ENCODE assay signal across 8 mouse cellular contexts in the genomic region with DNA sequence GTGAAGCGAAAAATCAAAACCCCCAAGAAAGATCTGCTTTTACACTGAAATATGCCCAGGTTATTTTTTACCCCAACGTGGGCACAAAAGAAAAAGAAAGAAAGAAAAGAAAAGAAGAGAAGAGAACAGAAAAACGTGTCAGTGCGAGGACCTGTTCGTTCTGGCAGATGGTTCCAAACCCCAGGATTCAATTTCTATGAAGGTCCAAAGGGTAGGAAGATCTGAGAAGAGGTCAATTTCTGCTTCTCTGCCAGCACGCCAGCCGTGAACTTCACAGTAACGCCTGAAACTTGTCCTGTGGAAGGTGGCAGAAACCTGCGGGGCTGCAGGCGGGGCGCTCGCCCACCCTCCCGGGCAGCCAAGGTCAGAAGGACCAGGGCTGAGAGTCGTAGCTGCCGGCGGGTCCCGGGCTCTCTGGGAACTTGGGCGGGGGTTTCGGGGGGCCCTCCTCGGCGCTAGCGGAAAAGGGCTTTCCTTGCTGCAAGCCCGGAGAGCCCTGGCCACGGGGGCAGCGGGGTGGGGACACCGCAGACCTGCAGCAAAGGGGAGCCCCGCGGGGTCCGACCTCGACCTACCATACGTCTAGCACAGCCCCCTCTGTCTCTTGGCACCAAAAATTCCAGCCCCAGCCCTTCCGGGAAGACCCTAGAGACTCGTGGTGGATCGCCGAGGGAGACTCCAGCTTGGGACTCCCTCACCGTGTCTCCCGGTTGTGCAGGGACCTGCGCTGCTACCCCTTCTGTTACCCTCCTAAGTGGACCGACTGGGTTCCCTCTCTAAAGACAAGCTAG. TPM values are rescaled to one million over a fixed set of nuclear protein-coding genes. Genes with fewer than 3 reads are reported as not detected.
DNase-seq lines count a peak whose midpoint lies in the region; ATAC-seq and TF ChIP-seq lines count a peak whose summit lies in the region.

No protein-coding gene starts in this region.

- no peak for TF ChIP-seq CTCF in G1E (IDR thresholded peaks at IDR 0.05; ENCODE audit: low read depth, low read length)
- TF ChIP-seq CTCF in hindbrain, postnatal 0 days (IDR thresholded peaks at IDR 0.05; ENCODE audit: low read depth), result no peak

- peaks cover 5% of the 10 kb centered on the region for H3K4me1 ChIP-seq in G1E (ENCODE audit: insufficient read depth, low read depth, low read length)
- no peaks in the 10 kb centered on the region for H3K4me1 ChIP-seq in embryonic facial prominence, embryonic 11.5 days (ENCODE audit: control insufficient read depth, insufficient read depth, low read length)
- no peaks in the 10 kb centered on the region for H3K4me1 ChIP-seq in hindbrain, postnatal 0 days (ENCODE audit: insufficient read depth, low read length)
- no peaks in the 10 kb centered on the region for H3K4me1 ChIP-seq in liver, embryonic 12.5 days
- H3K4me1 ChIP-seq in neural tube, embryonic 15.5 days, result no peaks in the 10 kb centered on the region

- ATAC-seq in G1E (ENCODE audit: extremely low read depth, insufficient number of reproducible peaks, low FRiP score, poor library complexity, severe bottlenecking), result no peak
- peak; percentile 77 for ATAC-seq in embryonic facial prominence, embryonic 11.5 days (replicated peaks; ENCODE audit: insufficient number of reproducible peaks, low FRiP score, low TSS enrichment, low read depth)
- no peak for ATAC-seq in hindbrain, postnatal 0 days
- peak; percentile 56 for ATAC-seq in liver, embryonic 12.5 days
- ATAC-seq in neural tube, embryonic 15.5 days (ENCODE audit: low FRiP score), result peak; percentile 63; the same call in 1 of the 2 replicates

- peak overlapping the region; percentile 55 for H3K9ac ChIP-seq in embryonic facial prominence, embryonic 11.5 days (replicated peaks; ENCODE audit: low read length)
- H3K9ac ChIP-seq in hindbrain, postnatal 0 days (replicated peaks; ENCODE audit: low read length), result peak overlapping the region; percentile 56
- peak overlapping the region; percentile 67 for H3K9ac ChIP-seq in liver, embryonic 12.5 days
- H3K9ac ChIP-seq in neural tube, embryonic 15.5 days (replicated peaks), result peak overlapping the region; percentile 61

- 0 out of 2 replicates have a peak overlapping the region, but pooled peaks have one; percentile 13 for H3K27ac ChIP-seq in embryonic facial prominence, embryonic 11.5 days (replicated peaks; ENCODE audit: low read depth, low read length)
- peak overlapping the region; percentile 77 for H3K27ac ChIP-seq in hindbrain, postnatal 0 days
- H3K27ac ChIP-seq in liver, embryonic 12.5 days, result no peak overlapping the region
- H3K27ac ChIP-seq in neural tube, embryonic 15.5 days (replicated peaks), result peak overlapping the region; percentile 85

- H3K4me2 ChIP-seq in embryonic facial prominence, embryonic 11.5 days (ENCODE audit: low read depth, low read length), result peak overlapping the region; percentile 41
- peak overlapping the region; percentile 53 for H3K4me2 ChIP-seq in hindbrain, postnatal 0 days (ENCODE audit: low read depth, low read length)
- peak overlapping the region; percentile 89 for H3K4me2 ChIP-seq in liver, embryonic 12.5 days
- H3K4me2 ChIP-seq in neural tube, embryonic 15.5 days, result peak overlapping the region; percentile 56

- no peaks in the 10 kb centered on the region for H3K9me3 ChIP-seq in G1E (replicated peaks)
- H3K9me3 ChIP-seq in embryonic facial prominence, embryonic 11.5 days (replicated peaks; ENCODE audit: control insufficient read depth, low read length), result no peaks in the 10 kb centered on the region
- H3K9me3 ChIP-seq in hindbrain, postnatal 0 days (ENCODE audit: low read length), result no peaks in the 10 kb centered on the region
- no peaks in the 10 kb centered on the region for H3K9me3 ChIP-seq in liver, embryonic 12.5 days (replicated peaks)
- no peaks in the 10 kb centered on the region for H3K9me3 ChIP-seq in neural tube, embryonic 15.5 days (replicated peaks)

- WGBS in embryonic facial prominence, embryonic 11.5 days, result 18% methylated on average over 34 of the region's 39 CpGs
- 40% methylated on average over 38 of the region's 39 CpGs for WGBS in hindbrain, postnatal 0 days
- 11% methylated on average over 39 of the region's 39 CpGs for WGBS in liver, embryonic 12.5 days (ENCODE audit: insufficient replicate concordance)
- 23% methylated on average over 39 of the region's 39 CpGs for WGBS in neural tube, embryonic 15.5 days

- no peaks in the 10 kb centered on the region for H3K36me3 ChIP-seq in G1E (replicated peaks)
- no peaks in the 10 kb centered on the region for H3K36me3 ChIP-seq in embryonic facial prominence, embryonic 11.5 days (replicated peaks; ENCODE audit: control insufficient read depth, insufficient read depth, low read depth, low read length)
- no peaks in the 10 kb centered on the region for H3K36me3 ChIP-seq in hindbrain, postnatal 0 days (ENCODE audit: insufficient read depth, low read length)
- H3K36me3 ChIP-seq in liver, embryonic 12.5 days, result no peaks in the 10 kb centered on the region
- H3K36me3 ChIP-seq in neural tube, embryonic 15.5 days, result no peaks in the 10 kb centered on the region

- H3K4me3 ChIP-seq in G1E (ENCODE audit: low read depth, low read length), result peak overlapping the region; percentile 70
- peak overlapping the region; percentile 56 for H3K4me3 ChIP-seq in embryonic facial prominence, embryonic 11.5 days (ENCODE audit: low read depth, low read length)
- H3K4me3 ChIP-seq in hindbrain, postnatal 0 days (ENCODE audit: low read length), result peak overlapping the region; percentile 60
- peak overlapping the region; percentile 66 for H3K4me3 ChIP-seq in liver, embryonic 12.5 days
- H3K4me3 ChIP-seq in neural tube, embryonic 15.5 days (replicated peaks), result peak overlapping the region; percentile 56

- DNase-seq in kidney, adult 9 months, result peak; percentile 26
- DNase-seq in kidney, adult 18-20 months, result no peak
- DNase-seq in G1E (ENCODE audit: low spot score), result no peak
- no peak for DNase-seq in embryonic facial prominence, embryonic 11.5 days (ENCODE audit: low spot score)
- DNase-seq in hindbrain, postnatal 0 days (ENCODE audit: low spot score), result peak; percentile 8
- no peak for DNase-seq in embryo, embryonic 10 days (ENCODE audit: low spot score)

- H3K27me3 ChIP-seq in G1E (ENCODE audit: insufficient read depth, low read length), result peaks cover 11% of the 10 kb centered on the region; the same call in 1 of the 2 replicates
- no peaks in the 10 kb centered on the region for H3K27me3 ChIP-seq in embryonic facial prominence, embryonic 11.5 days (ENCODE audit: control insufficient read depth, insufficient read depth, low read length)
- H3K27me3 ChIP-seq in hindbrain, postnatal 0 days (ENCODE audit: insufficient read depth, low read length), result no peaks in the 10 kb centered on the region
- peaks cover 23% of the 10 kb centered on the region for H3K27me3 ChIP-seq in liver, embryonic 12.5 days (replicated peaks)
- no peaks in the 10 kb centered on the region for H3K27me3 ChIP-seq in neural tube, embryonic 15.5 days (replicated peaks)

RNA-seq across cellular contexts. Expression of a gene that starts 0.6 kb away (rescaled TPM):
- total RNA-seq in G1E (2014; fragmentation: Nextera tagmentation), result 1.5 and 2.5 TPM in 2 replicates
- total RNA-seq in G1E (2017), result 0.46 and 0.93 TPM in 2 replicates
- polyA plus RNA-seq in G1E (2012), result 0.01 TPM in 2 replicates
- 1.5 and 1.7 TPM in 2 replicates for polyA plus RNA-seq in embryonic facial prominence, embryonic 11.5 days (2014; fragmentation: Nextera tagmentation; extraction: Ambion mirVana)
- 17.0 and 17.9 TPM in 2 replicates for total RNA-seq in hindbrain, postnatal 0 days (2014; rRNA removed)
- polyA plus RNA-seq in hindbrain, postnatal 0 days (2015; fragmentation: Nextera tagmentation; extraction: Ambion mirVana), result 3.6 and 4.1 TPM in 2 replicates
- 0.45 and 0.48 TPM in 2 replicates for polyA plus RNA-seq in liver, embryonic 12.5 days (2016; fragmentation: Nextera tagmentation; extraction: Ambion mirVana)
- 5.2 and 5.3 TPM in 2 replicates for polyA plus RNA-seq in neural tube, embryonic 15.5 days (2015; fragmentation: Nextera tagmentation; extraction: Ambion mirVana)

Comparison
In these comparisons a context has a peak if more than half of its experiments do, and no peak if none do; other contexts are left out.
1. DNase-seq: peak in kidney, adult 9 months (single experiment) and hindbrain, postnatal 0 days (single experiment); none in kidney, adult 18-20 months (single experiment), G1E (single experiment), embryonic facial prominence, embryonic 11.5 days (single experiment) and embryo, embryonic 10 days (single experiment).
2. ATAC-seq: peak in embryonic facial prominence, embryonic 11.5 days (single experiment), liver, embryonic 12.5 days (single experiment) and neural tube, embryonic 15.5 days (single experiment); none in G1E (single experiment) and hindbrain, postnatal 0 days (single experiment).
3. Peak in every context shown above with its lines, with median percentiles within 50 percentile points of each other: H3K4me3 ChIP-seq, H3K4me2 ChIP-seq and H3K9ac ChIP-seq.